Mouse (Mus musculus): ENCODE measurements around the gene Dnmt1. TPM values are rescaled to one million over a fixed set of nuclear protein-coding genes. Genes with fewer than 3 reads are reported as not detected.

The Dnmt1 gene
- 63.9 and 66.7 TPM in 2 replicates for polyA plus RNA-seq (2015; fragmentation: Nextera tagmentation; extraction: Ambion mirVana)

DNA sequence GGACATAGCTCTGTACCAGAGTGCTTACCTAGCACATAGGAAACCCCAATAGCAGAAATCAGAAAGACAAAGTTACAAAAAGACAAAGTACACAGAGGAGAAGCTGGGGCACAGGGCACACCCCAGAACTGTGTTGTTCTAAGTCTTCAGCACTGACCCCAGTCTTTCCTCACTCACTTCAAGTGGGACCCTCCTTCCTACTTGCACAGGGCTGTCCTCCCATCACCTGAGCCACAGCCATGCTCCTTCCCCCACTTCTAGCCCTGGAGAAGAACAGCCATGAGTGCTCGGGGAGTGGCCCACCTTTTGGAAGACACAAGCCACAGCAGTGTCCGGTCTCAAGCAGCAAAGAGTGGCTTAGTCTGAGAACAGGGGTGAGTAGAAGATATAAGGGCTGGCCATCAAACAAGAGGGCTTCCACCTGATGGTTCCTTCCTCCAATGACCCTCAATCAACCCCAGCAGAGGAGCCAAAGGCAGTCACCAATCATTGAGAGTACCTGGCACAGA is at the start of gene Dnmt1:
TSS of gene Dnmt1 (minus strand) at position 459 of the 509 bp plus-strand sequence.

GRCm38 (mm10) chr9:21002627-21003551 is 43.2 kb upstream of the Dnmt1 start, which contains the start of gene Mrpl4:
TSS of gene Mrpl4 (plus strand) at chr9:21002738.

GRCm38 (mm10) chr9:20976216-20976960 is 16.7 kb upstream of the Dnmt1 start, which contains the start of gene S1pr2:
TSS of gene S1pr2 (minus strand) at chr9:20976781.

GRCm38 (mm10) chr9:20898511-20899073 is 61.1 kb downstream of the Dnmt1 start, which contains the start of gene Eif3g:
TSS of gene Eif3g (minus strand) at chr9:20898623.

GRCm38 (mm10) chr9:20887704-20888385 is 71.8 kb downstream of the Dnmt1 start, which contains the start of gene Ppan:
TSS of gene Ppan (plus strand) at chr9:20888175.

DNA sequence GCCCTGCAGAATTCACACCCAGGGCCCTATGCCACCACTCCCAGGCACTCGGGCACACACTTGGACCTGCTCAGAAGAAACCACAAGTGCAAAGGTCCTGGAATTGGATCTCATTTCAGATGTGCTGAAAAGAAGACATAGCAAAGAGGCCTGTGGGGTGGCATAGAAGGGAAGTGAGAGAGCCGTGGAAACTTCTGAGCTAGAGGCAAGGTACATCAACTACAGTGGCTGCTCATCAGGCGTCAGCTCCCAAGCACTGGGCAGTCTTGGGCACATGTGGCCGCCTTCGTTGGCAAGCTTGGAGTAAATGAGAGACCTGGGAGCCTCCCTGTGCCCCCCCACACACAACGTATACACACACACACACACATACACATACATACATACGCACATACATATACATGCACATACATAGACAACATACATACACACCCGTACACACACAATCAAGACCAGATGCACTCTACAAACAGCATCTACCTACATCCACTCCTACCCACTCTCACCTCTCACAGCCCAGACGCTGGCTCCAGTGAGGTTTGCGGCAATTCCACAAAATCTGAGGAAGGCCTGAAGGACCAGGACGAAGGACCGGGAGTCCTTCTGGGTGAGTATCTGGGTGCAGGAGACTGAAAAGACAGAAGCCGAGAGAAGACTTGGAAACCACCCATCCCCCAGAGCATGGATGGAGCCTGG is 80.4 kb downstream of the Dnmt1 start, which contains the start of gene Angptl6:
TSS of gene Angptl6 (minus strand) at position 631 of the 696 bp plus-strand sequence.

DNA sequence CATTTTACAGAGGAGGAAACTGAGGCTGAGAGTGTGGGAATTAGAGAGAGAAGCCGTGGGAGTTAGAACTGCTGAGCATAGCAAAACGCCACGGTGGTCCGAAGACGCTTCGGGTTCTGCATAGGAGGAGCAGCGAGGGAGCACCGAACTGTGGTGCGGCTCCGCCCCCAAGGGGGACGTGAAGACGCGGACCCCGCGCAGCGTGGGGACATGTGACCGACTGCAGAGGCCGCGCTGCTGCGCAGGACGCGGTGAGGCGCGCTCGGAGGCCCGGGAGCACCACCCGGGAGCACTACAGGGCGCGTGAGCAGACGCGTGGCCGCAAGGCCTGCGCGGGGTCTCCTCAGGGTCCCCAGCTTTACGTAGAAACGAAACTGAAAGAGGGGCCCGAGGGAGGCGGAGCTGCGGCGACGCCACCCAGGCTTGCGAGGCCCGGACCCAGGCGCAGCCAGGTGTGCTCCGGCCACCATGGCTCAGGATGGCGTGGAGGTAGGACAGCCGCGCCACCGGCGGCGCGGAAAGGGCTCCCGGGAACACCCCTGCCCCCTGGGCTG is 91.2 kb downstream of the Dnmt1 start, which contains the start of gene A230050P20Rik:
TSS of gene A230050P20Rik (plus strand) at position 195 of the 554 bp plus-strand sequence.

Other genes with a start within 250 kb of the Dnmt1 start
- 0.12 and 0.34 TPM in 2 replicates for gene Olfm2, start 213.5 kb downstream of the Dnmt1 start, polyA plus RNA-seq (2015; fragmentation: Nextera tagmentation; extraction: Ambion mirVana)
- gene Col5a3, start 144.8 kb downstream of the Dnmt1 start, polyA plus RNA-seq (2015; fragmentation: Nextera tagmentation; extraction: Ambion mirVana): 1.2 and 1.6 TPM in 2 replicates
- not detected in 2 replicates for gene Rdh8, start 141.4 kb downstream of the Dnmt1 start, polyA plus RNA-seq (2015; fragmentation: Nextera tagmentation; extraction: Ambion mirVana)
- 11.0 and 14.0 TPM in 2 replicates for gene A230050P20Rik, start 91.2 kb downstream of the Dnmt1 start, polyA plus RNA-seq (2015; fragmentation: Nextera tagmentation; extraction: Ambion mirVana)
- 1.3 and 1.5 TPM in 2 replicates for gene Angptl6, start 80.2 kb downstream of the Dnmt1 start, polyA plus RNA-seq (2015; fragmentation: Nextera tagmentation; extraction: Ambion mirVana)
- 65.4 and 72.3 TPM in 2 replicates for gene Ppan, start 71.7 kb downstream of the Dnmt1 start, polyA plus RNA-seq (2015; fragmentation: Nextera tagmentation; extraction: Ambion mirVana)
- 198 and 211 TPM in 2 replicates for gene Eif3g, start 61.3 kb downstream of the Dnmt1 start, polyA plus RNA-seq (2015; fragmentation: Nextera tagmentation; extraction: Ambion mirVana)
- 6.7 and 8.2 TPM in 2 replicates for gene S1pr2, start 16.9 kb upstream of the Dnmt1 start, polyA plus RNA-seq (2015; fragmentation: Nextera tagmentation; extraction: Ambion mirVana)
- gene Mrpl4, start 42.9 kb upstream of the Dnmt1 start, polyA plus RNA-seq (2015; fragmentation: Nextera tagmentation; extraction: Ambion mirVana): 77.0 and 79.0 TPM in 2 replicates
- 10.4 and 13.8 TPM in 2 replicates for gene Icam1, start 56.1 kb upstream of the Dnmt1 start, polyA plus RNA-seq (2015; fragmentation: Nextera tagmentation; extraction: Ambion mirVana)
- gene Icam4, start 69.5 kb upstream of the Dnmt1 start, polyA plus RNA-seq (2015; fragmentation: Nextera tagmentation; extraction: Ambion mirVana): 111 and 139 TPM in 2 replicates
- 0.27 and 0.35 TPM in 2 replicates for gene Icam5, start 72.2 kb upstream of the Dnmt1 start, polyA plus RNA-seq (2015; fragmentation: Nextera tagmentation; extraction: Ambion mirVana)
- 0.26 and 0.67 TPM in 2 replicates for gene Zglp1, start 107.2 kb upstream of the Dnmt1 start, polyA plus RNA-seq (2015; fragmentation: Nextera tagmentation; extraction: Ambion mirVana)
- 0.17 and 0.23 TPM in 2 replicates for gene Gm49373, start 113.2 kb upstream of the Dnmt1 start, polyA plus RNA-seq (2015; fragmentation: Nextera tagmentation; extraction: Ambion mirVana)
- gene Fdx1l, start 113.7 kb upstream of the Dnmt1 start, polyA plus RNA-seq (2015; fragmentation: Nextera tagmentation; extraction: Ambion mirVana): 41.2 and 44.7 TPM in 2 replicates
- 0.86 and 1.1 TPM in 2 replicates for gene Gm38431, start 132.1 kb upstream of the Dnmt1 start, polyA plus RNA-seq (2015; fragmentation: Nextera tagmentation; extraction: Ambion mirVana)
- 20.1 and 20.8 TPM in 2 replicates for gene Raver1, start 132.1 kb upstream of the Dnmt1 start, polyA plus RNA-seq (2015; fragmentation: Nextera tagmentation; extraction: Ambion mirVana)
- gene Tyk2, start 171.4 kb upstream of the Dnmt1 start, polyA plus RNA-seq (2015; fragmentation: Nextera tagmentation; extraction: Ambion mirVana): 9.7 and 12.2 TPM in 2 replicates
- gene Cdc37, start 190.1 kb upstream of the Dnmt1 start, polyA plus RNA-seq (2015; fragmentation: Nextera tagmentation; extraction: Ambion mirVana): 139 and 143 TPM in 2 replicates
- gene Pde4a, start 205.8 kb upstream of the Dnmt1 start, polyA plus RNA-seq (2015; fragmentation: Nextera tagmentation; extraction: Ambion mirVana): 4.1 and 5.6 TPM in 2 replicates